Mouse (Mus musculus) left cerebral cortex, postnatal 25 days (tissue): ENCODE measurements around the gene P2rx5. TPM values are rescaled to one million over a fixed set of nuclear protein-coding genes. Genes with fewer than 3 reads are reported as not detected.

Experiments used
- DNase-seq, 2 experiments: peaks; one replicate each; pipeline ENCODE4 v3.0.0; 2022; ENCODE audit warnings: low spot score in 2 of 2, mixed read lengths in 1 of 2
- intact Hi-C: fragments of 180-260 bp; cut with DNase I; formaldehyde crosslinking; loops from one replicate; pipeline ENCODE4 v1.15.1; 2025
- total RNA-seq, 2 experiments: library from RNA; stranded (reverse); gene quantifications; 2 replicates each; pipeline ENCODE4 v1.2.3; 2021

P2rx5 gene
- total RNA-seq, 2 experiments from 2014 or later, result 0.32 to 0.44 TPM

DNA sequence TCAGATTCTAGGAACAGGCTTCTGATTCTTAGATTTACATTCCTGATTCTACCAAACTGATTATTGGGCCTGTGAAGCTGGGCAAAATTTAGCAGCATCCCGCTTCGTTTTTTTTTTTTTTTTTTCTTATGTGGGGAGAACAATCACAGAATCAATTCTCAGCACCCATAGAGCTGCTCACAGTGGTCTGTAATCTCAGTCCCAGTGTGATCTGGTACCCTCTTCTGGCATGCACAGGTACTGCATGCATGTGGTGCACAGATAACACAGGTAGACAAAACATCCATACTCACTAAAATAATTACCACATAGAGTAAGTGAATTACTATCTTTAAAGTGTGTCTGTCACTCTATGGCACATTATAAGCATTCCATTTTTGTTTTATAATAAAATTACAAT is 47.4 kb downstream of the P2rx5 start:
- intact Hi-C loops, result no loop called here
- no peak for DNase-seq

DNA sequence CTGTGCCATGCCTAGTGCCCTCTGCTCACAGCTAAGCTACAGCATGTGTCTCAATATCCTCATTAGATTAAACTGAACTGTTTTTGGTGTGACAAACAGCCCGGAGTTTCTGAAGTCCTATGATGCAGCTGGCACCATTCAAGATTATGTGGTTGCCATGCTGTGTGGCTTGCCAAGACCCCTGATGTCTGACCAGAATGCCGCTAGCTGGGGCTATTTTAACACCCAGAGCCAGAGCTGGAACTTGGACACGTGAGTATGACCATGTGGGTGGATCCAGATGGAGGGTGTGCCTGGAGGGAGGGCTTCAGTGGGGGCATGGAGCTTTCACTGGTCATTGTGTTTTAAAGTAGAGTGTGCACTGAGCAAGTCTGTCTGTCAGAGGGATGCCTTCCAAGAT is 53.7 kb downstream of the P2rx5 start:
- intact Hi-C loops, result no loop called here
- DNase-seq, result no peak

GRCm38 (mm10) chr11:73219671-73220070 is 59.5 kb downstream of the P2rx5 start:
- intact Hi-C loops, result no loop called here
- DNase-seq, result no peak

DNA sequence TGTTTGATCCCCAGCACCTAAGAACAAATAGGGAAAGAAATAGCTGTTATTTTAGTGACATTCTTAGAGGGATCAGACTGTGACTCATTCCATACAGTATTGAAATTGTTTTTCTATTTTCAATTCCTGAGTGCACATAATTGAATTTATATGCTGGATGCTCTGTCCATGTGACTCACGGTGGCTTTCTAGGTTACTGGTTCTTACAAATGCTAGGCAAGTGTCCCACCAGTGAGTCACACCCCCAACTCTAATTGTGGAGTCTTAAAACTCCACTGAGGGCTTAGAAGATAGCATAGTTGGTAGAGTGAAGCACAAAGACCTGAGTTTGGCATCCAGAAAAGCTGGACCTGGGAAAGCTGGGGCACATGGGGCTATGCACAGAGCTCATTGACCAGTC is 60.4 kb downstream of the P2rx5 start:
- intact Hi-C loops, result no loop called here
- DNase-seq, result no peak

Other genes starting within 250 kb of the P2rx5 start
- 1 to 10 TPM; 6.2 TPM for gene Atp2a3, start 199.3 kb upstream of the P2rx5 start, total RNA-seq
- 1 to 10 TPM in 1 of 2 experiments, under 1 TPM in 1; 0.28 to 1.0 TPM for gene P2rx1, start 161.3 kb upstream of the P2rx5 start, total RNA-seq
- 10 to 100 TPM; 79.5 to 92.4 TPM for gene Camkk1, start 141.4 kb upstream of the P2rx5 start, total RNA-seq
- 1 to 10 TPM; 8.3 to 8.9 TPM for gene Ncbp3, start 112.6 kb upstream of the P2rx5 start, total RNA-seq
- gene Itgae, start 69.8 kb upstream of the P2rx5 start, total RNA-seq, result under 1 TPM; 0.18 to 0.21 TPM
- gene Haspin, start 22.1 kb upstream of the P2rx5 start, total RNA-seq, result under 1 TPM; 0.21 to 0.25 TPM
- gene Emc6, start 16.6 kb downstream of the P2rx5 start, total RNA-seq, result 10 to 100 TPM; 55.6 to 55.9 TPM
- gene Tax1bp3, start 16.7 kb downstream of the P2rx5 start, total RNA-seq, result 10 to 100 TPM; 10.2 to 11.3 TPM
- 10 to 100 TPM; 19.2 to 21.0 TPM for gene Ctns, start 38.6 kb downstream of the P2rx5 start, total RNA-seq
- gene Shpk, start 39.0 kb downstream of the P2rx5 start, total RNA-seq, result 1 to 10 TPM; 2.0 to 2.7 TPM
- gene Trpv1, start 73.9 kb downstream of the P2rx5 start, total RNA-seq, result under 1 TPM in 1 of 2 experiments, not detected in 1; 0.50 TPM
- under 1 TPM; 0.25 to 0.48 TPM for gene Trpv3, start 107.0 kb downstream of the P2rx5 start, total RNA-seq
- gene Aspa, start 169.2 kb downstream of the P2rx5 start, total RNA-seq, result 10 to 100 TPM in 1 of 2 experiments, 1 to 10 TPM in 1; 8.6 to 12.9 TPM
- not detected for gene Gm49340, start 169.3 kb downstream of the P2rx5 start, total RNA-seq
- gene Spata22, start 169.3 kb downstream of the P2rx5 start, total RNA-seq, result not detected
- not detected for gene Olfr20, start 190.4 kb downstream of the P2rx5 start, total RNA-seq
- gene Olfr376, start 210.8 kb downstream of the P2rx5 start, total RNA-seq, result not detected
- not detected for gene Olfr1, start 239.2 kb downstream of the P2rx5 start, total RNA-seq